Mouse (Mus musculus): ENCODE results near the gene Slc26a6. TPM values are rescaled to one million over a fixed set of nuclear protein-coding genes. Genes with fewer than 3 reads are reported as not detected.

Slc26a6 gene
- total RNA-seq, 2 experiments from 2014 or later = 16.5 to 19.3 TPM

DNA sequence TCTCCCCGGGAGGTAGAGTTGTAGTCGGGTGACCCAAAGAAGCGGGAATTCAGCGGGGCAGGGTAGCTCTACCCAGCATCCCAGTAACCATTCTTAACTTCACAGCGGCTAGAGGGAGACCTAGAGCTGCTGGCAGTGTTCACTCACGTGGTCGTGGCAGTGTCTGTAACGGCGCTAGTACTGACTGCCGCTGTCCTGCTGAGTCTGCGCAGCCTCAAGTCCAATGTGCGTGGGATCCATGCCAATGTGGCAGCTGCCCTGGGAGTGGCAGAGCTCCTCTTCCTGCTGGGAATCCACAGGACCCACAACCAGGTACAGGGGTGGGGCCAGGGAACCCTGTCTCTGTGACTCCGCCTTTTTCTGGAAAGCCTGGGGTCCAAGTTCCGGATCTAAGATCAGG lies 10.1 kb upstream of the Slc26a6 start:
- intact Hi-C loops (cut with DNase I) = no loop called here
- peak; percentile 29 to 44 for DNase-seq

DNA sequence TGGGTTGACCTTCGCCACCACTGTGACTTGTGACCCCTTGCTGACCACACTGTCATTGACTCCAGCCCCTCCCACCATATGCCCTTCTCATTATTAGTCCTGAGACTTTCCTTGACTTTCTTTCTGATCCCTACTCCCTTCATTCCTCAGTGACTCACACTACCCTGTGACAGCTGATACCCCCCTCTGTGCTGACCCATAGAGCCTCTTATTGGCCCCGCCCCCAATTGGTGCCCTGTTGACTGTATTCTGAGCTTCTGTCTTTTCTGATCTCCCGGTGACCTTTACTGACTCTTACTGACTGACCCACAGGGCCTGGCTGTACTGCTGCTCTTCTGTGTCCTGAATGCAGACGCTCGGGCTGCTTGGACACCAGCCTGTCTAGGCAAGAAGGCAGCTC lies 7.7 kb upstream of the Slc26a6 start:
- DNase-seq = no peak
- intact Hi-C loops (cut with DNase I) = no loop called here

DNA sequence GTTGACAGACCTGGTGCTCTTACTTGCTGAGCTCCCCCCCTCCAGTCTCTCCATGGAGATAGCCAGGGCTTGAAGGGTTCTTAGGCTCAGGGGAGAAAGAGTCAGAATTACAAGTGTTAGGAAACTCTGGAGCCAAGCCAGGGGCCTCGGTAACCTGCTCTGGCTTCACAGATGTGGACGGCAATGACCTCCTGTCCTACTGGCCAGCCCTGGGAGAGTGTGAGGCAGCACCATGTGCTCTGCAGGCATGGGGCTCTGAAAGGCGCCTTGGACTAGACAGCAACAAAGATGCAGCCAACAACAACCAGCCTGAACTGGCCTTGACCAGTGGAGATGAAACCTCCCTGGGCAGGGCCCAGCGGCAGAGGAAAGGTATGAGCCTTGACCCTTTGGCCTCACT lies 5.7 kb upstream of the Slc26a6 start:
- intact Hi-C loops (cut with DNase I) = no loop called here
- no peak for DNase-seq

DNA sequence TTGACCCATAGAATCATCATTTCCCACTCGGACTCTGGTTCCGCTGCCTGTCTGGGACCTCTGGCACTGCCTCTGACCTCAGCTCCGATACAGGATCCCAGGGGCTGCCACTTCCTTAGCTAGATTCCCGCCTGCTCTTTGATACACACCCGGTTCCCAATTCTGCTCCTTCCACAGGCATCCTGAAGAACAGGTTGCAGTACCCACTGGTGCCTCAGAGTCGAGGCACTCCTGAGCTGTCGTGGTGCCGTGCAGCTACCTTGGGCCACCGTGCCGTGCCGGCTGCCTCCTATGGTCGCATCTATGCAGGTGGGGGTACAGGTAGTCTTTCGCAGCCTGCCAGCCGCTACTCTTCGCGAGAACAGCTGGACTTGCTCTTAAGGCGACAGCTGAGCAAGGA lies 4.7 kb upstream of the Slc26a6 start:
- intact Hi-C loops (cut with DNase I) = no loop called here

DNA sequence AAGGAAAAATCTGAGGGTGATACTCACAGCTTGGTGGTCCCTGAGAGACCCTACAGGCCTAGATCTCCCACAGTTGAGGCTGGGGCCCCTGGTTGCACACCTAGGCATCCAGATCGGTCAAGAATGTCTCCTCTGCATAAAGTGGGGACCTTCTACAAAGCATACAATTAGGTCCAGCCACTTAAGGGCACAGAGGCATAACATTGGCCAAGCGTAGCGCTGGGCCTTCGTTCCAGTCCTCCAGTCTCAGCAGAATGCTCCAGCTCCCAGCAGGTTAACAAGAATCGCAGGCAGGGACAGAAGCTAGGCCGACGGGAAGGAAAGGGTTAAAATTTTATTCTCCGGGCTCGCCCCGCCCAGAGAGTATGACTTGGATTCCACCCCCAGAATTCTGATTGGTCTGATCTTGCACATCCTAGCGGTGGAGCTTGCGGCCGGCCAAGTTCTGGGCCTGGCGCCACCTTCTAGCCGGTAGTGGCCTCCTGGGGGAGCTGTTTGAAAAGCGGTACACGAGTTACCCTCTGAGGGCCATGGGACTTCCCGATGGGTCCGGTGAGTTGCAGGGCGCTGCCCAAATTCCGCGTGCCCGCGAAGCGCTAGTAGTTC lies 655 bp downstream of the Slc26a6 start:
- intact Hi-C loops (cut with DNase I) = no loop called here
- DNase-seq = peak; percentile 89 to 91

More for the DNA sequence above, 4.7 kb upstream of the Slc26a6 start:
- no peak for DNase-seq

DNA sequence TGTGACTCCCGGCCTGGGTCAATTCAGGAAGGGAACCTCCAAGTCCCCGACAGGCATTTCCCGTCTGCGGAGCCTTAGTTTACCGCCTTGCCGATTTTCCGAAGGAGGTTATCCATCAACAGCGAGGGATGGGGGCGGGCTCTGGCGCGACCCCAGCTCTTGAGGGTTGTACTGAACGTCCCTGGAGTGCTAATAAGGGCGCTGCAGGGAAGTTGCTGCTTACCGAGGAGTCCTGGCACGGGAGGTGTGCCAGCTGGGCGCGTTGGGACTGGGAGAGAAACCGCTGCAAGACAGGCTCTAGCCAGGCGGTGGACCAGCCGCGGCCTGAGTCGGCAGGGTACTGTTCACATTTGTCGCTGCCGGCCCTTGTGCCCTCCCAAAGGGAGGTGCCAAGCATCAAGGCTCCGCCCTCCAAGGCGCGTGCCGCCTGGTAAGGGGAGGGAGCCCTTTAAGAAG lies 1.2 kb downstream of the Slc26a6 start:
- peak; percentile 80 to 81 for DNase-seq
- intact Hi-C loops (cut with DNase I) = no loop called here

- intact Hi-C loops (cut with DNase I) = no loop called here
- DNase-seq = no peak
These were observed 2.3 kb downstream of the Slc26a6 start for GRCm38 (mm10) chr9:108855335-108855734.

- DNase-seq = no peak
- intact Hi-C loops (cut with DNase I) = no loop called here
These were observed 5.9 kb downstream of the Slc26a6 start for GRCm38 (mm10) chr9:108858792-108859527.

DNA sequence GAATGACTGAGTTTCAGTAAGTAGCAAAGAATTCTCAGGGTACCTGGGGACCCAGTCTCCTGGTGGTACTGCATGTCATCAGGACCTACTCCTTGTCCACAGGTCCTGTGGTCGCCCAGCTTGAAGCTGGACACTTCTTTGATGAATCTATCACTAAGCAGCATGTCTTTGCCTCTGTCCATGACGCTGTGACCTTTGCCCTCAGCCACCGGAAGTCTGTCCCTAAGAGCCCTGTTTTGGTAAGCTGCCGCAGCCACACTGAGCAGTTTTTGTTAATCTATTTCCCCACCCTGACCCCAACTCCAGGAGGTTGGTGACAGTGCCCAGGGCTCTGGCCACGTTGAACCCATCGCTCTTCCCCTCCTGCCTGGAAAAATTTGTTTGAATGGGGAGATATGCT lies 59.2 kb downstream of the Slc26a6 start:
- intact Hi-C loops (cut with DNase I) = no loop called here
- DNase-seq = no peak

GRCm38 (mm10) chr9:108913161-108913560 lies 60.1 kb downstream of the Slc26a6 start:
- intact Hi-C loops (cut with DNase I) = no loop called here

GRCm38 (mm10) chr9:108913621-108914020 lies 60.5 kb downstream of the Slc26a6 start:
- no peak for DNase-seq
- intact Hi-C loops (cut with DNase I) = no loop called here

More at GRCm38 (mm10) chr9:108913161-108913560, 60.1 kb downstream of the Slc26a6 start:
- DNase-seq = no peak

DNA sequence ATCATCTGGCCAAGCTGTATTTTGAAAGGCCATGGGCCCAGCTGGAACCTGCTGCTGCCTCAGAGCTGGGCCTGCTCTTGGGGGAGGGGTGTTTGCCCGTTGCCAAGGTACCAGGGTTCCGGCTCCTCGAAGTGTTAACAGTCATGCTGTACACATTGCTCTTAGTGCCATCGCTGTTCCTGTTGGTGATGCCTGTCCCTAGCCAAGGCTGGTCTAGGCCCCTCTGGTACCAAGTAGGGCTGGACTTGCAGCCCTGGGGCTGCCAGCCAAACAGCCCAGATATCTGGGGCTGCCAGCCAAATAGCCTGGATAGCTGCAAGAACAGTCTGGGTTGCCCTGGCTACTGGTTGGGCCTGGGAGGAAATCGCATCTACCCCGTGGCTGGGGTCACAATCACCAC lies 61.4 kb downstream of the Slc26a6 start, which contains the start of gene Tmem89:
Gene Tmem89, plus strand, starts transcription at position 129 of the 400 bp plus-strand sequence.
- intact Hi-C loops (cut with DNase I) = no loop called here
- no peak for DNase-seq

- intact Hi-C loops (cut with DNase I) = no loop called here
- DNase-seq = no peak
These were observed 72.8 kb downstream of the Slc26a6 start for GRCm38 (mm10) chr9:108925897-108926296.

GRCm38 (mm10) chr9:108928424-108928823 lies 75.3 kb downstream of the Slc26a6 start:
- no peak for DNase-seq
- intact Hi-C loops (cut with DNase I) = no loop called here

DNA sequence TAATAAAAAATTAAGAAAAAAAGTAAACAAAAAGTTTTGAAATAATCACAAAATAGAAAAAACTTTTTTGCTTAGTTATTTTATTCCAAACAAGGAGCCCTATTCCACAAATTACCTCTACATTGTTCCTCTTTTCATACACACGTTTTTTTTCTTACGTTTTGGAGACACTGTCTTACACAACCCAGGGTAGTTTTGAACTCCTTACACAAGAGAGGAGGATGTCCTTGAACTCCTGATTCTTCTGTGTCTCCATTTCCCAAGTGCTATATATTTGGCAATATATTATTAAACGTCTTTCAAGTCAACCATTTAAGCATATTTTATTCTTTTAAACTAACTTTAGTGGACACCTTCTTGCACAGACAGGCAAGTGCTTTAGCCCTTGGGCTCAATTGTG lies 82.9 kb downstream of the Slc26a6 start:
- DNase-seq = no peak
- intact Hi-C loops (cut with DNase I) = no loop called here

DNA sequence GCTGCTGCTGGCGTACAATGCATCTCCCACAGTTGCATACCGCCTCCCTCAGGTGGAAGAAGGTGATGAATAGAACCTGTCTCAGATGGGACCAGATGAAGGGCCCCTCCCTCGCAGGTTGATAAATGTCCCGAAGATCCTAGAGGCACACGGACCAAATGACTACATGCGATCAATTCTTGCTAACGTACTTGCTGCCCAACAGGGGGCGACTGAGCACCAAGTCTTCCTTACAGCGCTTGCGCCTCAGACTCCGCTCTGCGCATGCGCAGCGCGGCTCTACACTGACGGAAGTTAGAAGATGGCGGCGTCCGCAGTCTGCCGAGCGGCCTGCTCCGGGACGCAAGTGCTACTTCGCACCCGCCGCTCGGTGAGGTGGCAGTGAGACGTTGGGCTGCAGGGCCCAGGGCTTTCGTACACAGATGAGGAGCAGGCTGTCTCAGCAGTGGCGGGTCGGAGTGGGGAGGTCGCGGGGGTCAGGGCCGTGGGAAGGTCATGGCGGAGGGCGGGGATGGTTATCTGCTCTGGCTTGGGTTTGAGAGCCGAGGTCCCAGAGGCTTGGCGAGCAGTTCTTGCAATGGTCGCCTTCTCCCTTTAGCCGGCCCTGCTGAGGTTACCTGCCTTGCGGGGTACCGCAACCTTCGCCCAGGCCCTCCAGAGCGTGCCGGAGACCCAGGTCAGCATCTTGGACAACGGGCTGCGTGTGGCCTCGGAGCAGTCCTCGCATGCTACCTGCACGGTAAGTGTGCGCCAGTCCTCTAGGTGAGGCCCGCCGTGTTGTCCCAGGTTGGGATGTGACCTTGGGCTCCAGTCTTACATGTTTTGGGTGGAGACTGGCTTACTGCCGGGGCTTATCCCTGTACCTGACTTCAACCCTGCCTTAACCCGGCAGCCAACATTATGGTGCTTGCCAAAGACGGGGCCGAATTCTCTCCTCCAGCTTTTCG lies 83.6 kb downstream of the Slc26a6 start, which contains the start of gene Uqcrc1:
Gene Uqcrc1, plus strand, starts transcription at position 216 of the 947 bp plus-strand sequence.
- peak; percentile 91 to 93 for DNase-seq
- intact Hi-C loops (cut with DNase I) = no loop called here

DNA sequence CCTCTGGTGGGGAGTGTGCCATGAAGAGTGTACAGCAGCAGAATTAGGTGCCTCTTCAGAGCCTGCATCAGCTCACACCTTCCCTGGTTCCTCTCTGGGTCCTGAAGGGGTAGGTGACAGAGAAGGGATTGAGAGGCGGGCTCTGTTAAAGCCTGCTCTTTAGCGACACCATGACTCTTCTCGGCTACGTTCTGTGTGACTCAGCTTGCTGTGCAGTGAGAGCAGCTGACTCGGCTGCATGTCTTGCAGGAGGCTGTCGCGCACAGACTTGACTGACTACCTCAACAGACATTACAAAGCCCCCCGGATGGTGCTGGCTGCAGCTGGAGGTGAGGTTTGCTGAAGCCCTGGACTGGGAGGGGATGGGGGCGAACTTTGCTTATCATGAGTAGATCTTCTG lies 92.0 kb downstream of the Slc26a6 start:
- intact Hi-C loops (cut with DNase I) = no loop called here
- no peak for DNase-seq

GRCm38 (mm10) chr9:108945608-108946007 lies 92.5 kb downstream of the Slc26a6 start:
- intact Hi-C loops (cut with DNase I) = no loop called here
- DNase-seq = no peak

- peak; percentile 39 to 56 for DNase-seq
- intact Hi-C loops (cut with DNase I) = no loop called here
These were observed 96.3 kb downstream of the Slc26a6 start for GRCm38 (mm10) chr9:108949231-108949966.
